Mouse (Mus musculus): Measurements from ENCODE around the gene Ncln. TPM values are rescaled to one million over a fixed set of nuclear protein-coding genes. Genes with fewer than 3 reads are reported as not detected.

The Ncln gene
- polyA plus RNA-seq, 1 experiment from 2014 or later, result 61.3 TPM

- Histone ChIP-seq H3K4me2 (ENCODE audit: low read length) (peak overlapping the region; percentile 69), H3K9ac (ENCODE audit: low read depth, low read length) (peak overlapping the region; percentile 53), H3K4me1 (ENCODE audit: control insufficient read depth, insufficient read depth, low read length) (no peaks in the 10 kb centered on the region; the same call in 1 of the 2 replicates), H3K4me3 (ENCODE audit: low read depth, low read length) (peak overlapping the region; percentile 43), H3K27me3 (ENCODE audit: control insufficient read depth, insufficient read depth, low read depth, low read length) (peaks cover 8% of the 10 kb centered on the region; the same call in 1 of the 2 replicates), H3K9me3 (replicated peaks; ENCODE audit: control insufficient read depth, low read length, poor library complexity, severe bottlenecking) (no peaks in the 10 kb centered on the region), H3K27ac (ENCODE audit: low read length) (no peak overlapping the region), H3K36me3 (ENCODE audit: control insufficient read depth, insufficient read depth, low read length) (no peaks in the 10 kb centered on the region)
- WGBS, result 9% methylated on average over 31 of the region's 36 CpGs
- 0 out of 2 replicates have a peak, but pooled peaks have one; percentile 33 for ATAC-seq
Measured at GRCm38 (mm10) chr10:81502658-81503057, 6.5 kb upstream of the Ncln start.

GRCm38 (mm10) chr10:81501863-81502262 is 5.7 kb upstream of the Ncln start:
- Histone ChIP-seq H3K4me2 (ENCODE audit: low read length) (no peak overlapping the region), H3K9ac (ENCODE audit: low read depth, low read length) (no peak overlapping the region), H3K27ac (ENCODE audit: low read length) (no peak overlapping the region), H3K4me3 (ENCODE audit: low read depth, low read length) (no peak overlapping the region), H3K27me3 (ENCODE audit: control insufficient read depth, insufficient read depth, low read depth, low read length) (peaks cover 8% of the 10 kb centered on the region; the same call in 1 of the 2 replicates), H3K36me3 (ENCODE audit: control insufficient read depth, insufficient read depth, low read length) (no peaks in the 10 kb centered on the region), H3K4me1 (ENCODE audit: control insufficient read depth, insufficient read depth, low read length) (peaks cover 5% of the 10 kb centered on the region), H3K9me3 (replicated peaks; ENCODE audit: control insufficient read depth, low read length, poor library complexity, severe bottlenecking) (no peaks in the 10 kb centered on the region)
- ATAC-seq, result no peak
- WGBS, result 83% methylated on average over 5 of the region's 5 CpGs

GRCm38 (mm10) chr10:81500032-81500431 is 3.8 kb upstream of the Ncln start, which contains the start of gene S1pr4:
Gene S1pr4 (minus strand): TSS chr10:81500132.
- 92% methylated on average over 2 of the region's 3 CpGs for WGBS
- Histone ChIP-seq H3K27ac (ENCODE audit: low read length) (no peak within 1 kb of the TSS), H3K4me3 (ENCODE audit: low read depth, low read length) (no peak within 1 kb of the TSS), H3K4me1 (ENCODE audit: control insufficient read depth, insufficient read depth, low read length) (peaks cover 11% of the 10 kb centered on the region), H3K36me3 (ENCODE audit: control insufficient read depth, insufficient read depth, low read length) (no peaks in the 10 kb centered on the region), H3K9me3 (replicated peaks; ENCODE audit: control insufficient read depth, low read length, poor library complexity, severe bottlenecking) (no peaks in the 10 kb centered on the region), H3K9ac (ENCODE audit: low read depth, low read length) (no peak within 1 kb of the TSS), H3K4me2 (ENCODE audit: low read length) (no peak within 1 kb of the TSS), H3K27me3 (ENCODE audit: control insufficient read depth, insufficient read depth, low read depth, low read length) (peaks cover 8% of the 10 kb centered on the region; the same call in 1 of the 2 replicates)
- ATAC-seq, result no peak

GRCm38 (mm10) chr10:81499250-81499901 is 3.2 kb upstream of the Ncln start:
- Histone ChIP-seq H3K9me3 (replicated peaks; ENCODE audit: control insufficient read depth, low read length, poor library complexity, severe bottlenecking) (no peaks in the 10 kb centered on the region), H3K9ac (ENCODE audit: low read depth, low read length) (no peak overlapping the region), H3K4me2 (ENCODE audit: low read length) (no peak overlapping the region), H3K4me1 (ENCODE audit: control insufficient read depth, insufficient read depth, low read length) (peaks cover 17% of the 10 kb centered on the region), H3K36me3 (ENCODE audit: control insufficient read depth, insufficient read depth, low read length) (no peaks in the 10 kb centered on the region), H3K27ac (ENCODE audit: low read length) (no peak overlapping the region), H3K4me3 (ENCODE audit: low read depth, low read length) (no peak overlapping the region), H3K27me3 (ENCODE audit: control insufficient read depth, insufficient read depth, low read depth, low read length) (peaks cover 8% of the 10 kb centered on the region; the same call in 1 of the 2 replicates)
- no peak for ATAC-seq
- WGBS, result 82% methylated on average over 23 of the region's 23 CpGs

- WGBS, result 91% methylated on average over 38 of the region's 38 CpGs
- H3K4me2 ChIP-seq (ENCODE audit: low read length), result no peak overlapping the region
- no peak overlapping the region for H3K4me3 ChIP-seq (ENCODE audit: low read depth, low read length)
- peaks cover 18% of the 10 kb centered on the region for H3K4me1 ChIP-seq (ENCODE audit: control insufficient read depth, insufficient read depth, low read length)
- H3K27me3 ChIP-seq (ENCODE audit: control insufficient read depth, insufficient read depth, low read depth, low read length), result peaks cover 5% of the 10 kb centered on the region; the same call in 1 of the 2 replicates
- no peaks in the 10 kb centered on the region for H3K36me3 ChIP-seq (ENCODE audit: control insufficient read depth, insufficient read depth, low read length)
- no peak overlapping the region for H3K9ac ChIP-seq (ENCODE audit: low read depth, low read length)
- H3K9me3 ChIP-seq (replicated peaks; ENCODE audit: control insufficient read depth, low read length, poor library complexity, severe bottlenecking), result no peaks in the 10 kb centered on the region
- ATAC-seq, result no peak
- no peak overlapping the region for H3K27ac ChIP-seq (ENCODE audit: low read length)
Measured at GRCm38 (mm10) chr10:81498316-81499249, 2.4 kb upstream of the Ncln start.

GRCm38 (mm10) chr10:81497401-81498270 is 1.4 kb upstream of the Ncln start:
- Histone ChIP-seq H3K36me3 (ENCODE audit: control insufficient read depth, insufficient read depth, low read length) (peaks cover 5% of the 10 kb centered on the region), H3K4me1 (ENCODE audit: control insufficient read depth, insufficient read depth, low read length) (peaks cover 18% of the 10 kb centered on the region), H3K27me3 (ENCODE audit: control insufficient read depth, insufficient read depth, low read depth, low read length) (no peaks in the 10 kb centered on the region), H3K9ac (ENCODE audit: low read depth, low read length) (no peak overlapping the region; the same call in none of the 2 replicates), H3K9me3 (replicated peaks; ENCODE audit: control insufficient read depth, low read length, poor library complexity, severe bottlenecking) (no peaks in the 10 kb centered on the region), H3K4me2 (ENCODE audit: low read length) (peak overlapping the region; percentile 62), H3K27ac (ENCODE audit: low read length) (no peak overlapping the region), H3K4me3 (ENCODE audit: low read depth, low read length) (peak overlapping the region; percentile 77; the same call in 1 of the 2 replicates)
- ATAC-seq, result no peak
- 85% methylated on average over 17 of the region's 17 CpGs for WGBS

GRCm38 (mm10) chr10:81496969-81497368 is 777 bp upstream of the Ncln start:
- Histone ChIP-seq H3K27me3 (ENCODE audit: control insufficient read depth, insufficient read depth, low read depth, low read length) (no peaks in the 10 kb centered on the region), H3K4me3 (ENCODE audit: low read depth, low read length) (peak overlapping the region; percentile 77), H3K4me2 (ENCODE audit: low read length) (peak overlapping the region; percentile 62), H3K4me1 (ENCODE audit: control insufficient read depth, insufficient read depth, low read length) (peaks cover 18% of the 10 kb centered on the region), H3K9ac (ENCODE audit: low read depth, low read length) (peak overlapping the region; percentile 59), H3K36me3 (ENCODE audit: control insufficient read depth, insufficient read depth, low read length) (peaks cover 9% of the 10 kb centered on the region), H3K9me3 (replicated peaks; ENCODE audit: control insufficient read depth, low read length, poor library complexity, severe bottlenecking) (no peaks in the 10 kb centered on the region), H3K27ac (ENCODE audit: low read length) (peak overlapping the region; percentile 84)
- WGBS, result 31% methylated on average over 4 of the region's 4 CpGs
- ATAC-seq, result no peak

- Histone ChIP-seq H3K36me3 (ENCODE audit: control insufficient read depth, insufficient read depth, low read length) (peaks cover 20% of the 10 kb centered on the region), H3K4me3 (ENCODE audit: low read depth, low read length) (peak overlapping the region; percentile 77), H3K9me3 (replicated peaks; ENCODE audit: control insufficient read depth, low read length, poor library complexity, severe bottlenecking) (no peaks in the 10 kb centered on the region), H3K9ac (ENCODE audit: low read depth, low read length) (peak overlapping the region; percentile 76), H3K4me1 (ENCODE audit: control insufficient read depth, insufficient read depth, low read length) (peaks cover 18% of the 10 kb centered on the region), H3K27me3 (ENCODE audit: control insufficient read depth, insufficient read depth, low read depth, low read length) (no peaks in the 10 kb centered on the region), H3K27ac (ENCODE audit: low read length) (peak overlapping the region; percentile 84), H3K4me2 (ENCODE audit: low read length) (peak overlapping the region; percentile 100)
- peak; percentile 37 for ATAC-seq
- 1% methylated on average over 41 of the region's 41 CpGs for WGBS
Measured at GRCm38 (mm10) chr10:81495616-81496263, 452 bp downstream of the Ncln start.

Measured in midbrain, embryonic 16.5 days (tissue).